Mouse (Mus musculus) embryonic facial prominence, embryonic 11.5 days (tissue): ENCODE measurements around the gene Cds1. TPM values are rescaled to one million over a fixed set of nuclear protein-coding genes. Genes with fewer than 3 reads are reported as not detected.

Experiments
- ATAC-seq: fragments of 200-750 bp; cut with Nextera tagmentation; replicated peaks from 2 replicates; pipeline ENCODE4 v1.8.0; 2017; ENCODE audit warnings: low read depth; ENCODE audit not compliant: insufficient number of reproducible peaks, low FRiP score, low TSS enrichment
- DNase-seq: peaks from one replicate; pipeline ENCODE4 v3.0.0-alpha.2; 2015; ENCODE audit warnings: low spot score
- H3K27ac ChIP-seq: fragments of 300-500 bp; sonication (generic); replicated peaks from 2 replicates; pipeline ENCODE4 v1.5.1; 2014; ENCODE audit warnings: mild to moderate bottlenecking, low read depth, low read length, control low read depth
- H3K27me3 ChIP-seq: fragments of 300-500 bp; sonication (generic); 2 replicates; pipeline ENCODE4 v1.6.1; 2014; ENCODE audit warnings: mild to moderate bottlenecking, low read length, moderate library complexity, mixed read lengths; ENCODE audit not compliant: control insufficient read depth, insufficient read depth
- H3K36me3 ChIP-seq: fragments of 300-500 bp; sonication (generic); replicated peaks from 2 replicates; pipeline ENCODE4 v1.6.1; 2014; ENCODE audit warnings: low read depth, mild to moderate bottlenecking, low read length, moderate library complexity, mixed read lengths; ENCODE audit not compliant: control insufficient read depth, insufficient read depth
- H3K4me1 ChIP-seq: fragments of 300-500 bp; sonication (generic); 2 replicates; pipeline ENCODE4 v1.6.1; 2014; ENCODE audit warnings: low read length, mixed read lengths; ENCODE audit not compliant: control insufficient read depth, insufficient read depth
- H3K4me2 ChIP-seq: fragments of 300-500 bp; sonication (generic); 2 replicates; pipeline ENCODE4 v1.6.1; 2014; ENCODE audit warnings: low read depth, mild to moderate bottlenecking, control low read depth, low read length, moderate library complexity
- H3K4me3 ChIP-seq: fragments of 300-500 bp; sonication (generic); 2 replicates; pipeline ENCODE4 v1.5.1; 2014; ENCODE audit warnings: low read depth, low read length, control low read depth
- H3K9ac ChIP-seq: fragments of 300-500 bp; sonication (generic); replicated peaks from 2 replicates; pipeline ENCODE4 v1.6.1; 2014; ENCODE audit warnings: mild to moderate bottlenecking, control low read depth, low read length
- H3K9me3 ChIP-seq: fragments of 300-500 bp; sonication (generic); replicated peaks from 2 replicates; pipeline ENCODE4 v1.6.1; 2016; ENCODE audit warnings: mild to moderate bottlenecking, low read length, inconsistent platforms, mixed read lengths; ENCODE audit not compliant: control insufficient read depth
- WGBS: fragments of 180-500 bp; shearing (Covaris S2); extraction: QIAGEN DNeasy Blood & Tissue Kit; methylation state at CpG from one replicate; pipeline ENCODE4 v1.1.7; 2014; 5-methylcytosine and 5-hydroxymethylcytosine counted together
- polyA plus RNA-seq: library from polyadenylated mRNA; unstranded; fragments of >200 nt; fragmentation: Nextera tagmentation; extraction: Ambion mirVana; gene quantifications from 2 replicates; pipeline ENCODE4 v1.2.1, GENCODE M21; 2014

Cds1 gene
- polyA plus RNA-seq, 1 experiment from 2014 or later: 1.4 TPM

GRCm38 (mm10) chr5:101821491-101822310, 56.8 kb downstream of the Cds1 start:
- H3K4me2 ChIP-seq: no peak overlapping the region
- no peak for ATAC-seq
- H3K9ac ChIP-seq: no peak overlapping the region
- no peak overlapping the region for H3K27ac ChIP-seq
- no peak for DNase-seq
- no peaks in the 10 kb centered on the region for H3K27me3 ChIP-seq
- no peak overlapping the region for H3K4me3 ChIP-seq
- H3K4me1 ChIP-seq: no peaks in the 10 kb centered on the region; the same call in 1 of the 2 replicates
- WGBS: 40% methylated on average over 17 of the region's 17 CpGs
- no peaks in the 10 kb centered on the region for H3K36me3 ChIP-seq
- H3K9me3 ChIP-seq: no peaks in the 10 kb centered on the region

- Histone ChIP-seq H3K4me2 (no peak overlapping the region), H3K27ac (no peak overlapping the region), H3K36me3 (no peaks in the 10 kb centered on the region), H3K9me3 (no peaks in the 10 kb centered on the region), H3K9ac (no peak overlapping the region), H3K27me3 (no peaks in the 10 kb centered on the region), H3K4me1 (no peaks in the 10 kb centered on the region; the same call in 1 of the 2 replicates), H3K4me3 (no peak overlapping the region)
- 39% methylated on average over 6 of the region's 6 CpGs for WGBS
- ATAC-seq: no peak
- DNase-seq: no peak
These were observed 57.4 kb downstream of the Cds1 start for GRCm38 (mm10) chr5:101822311-101822670.

- Histone ChIP-seq H3K9ac (no peak overlapping the region), H3K27ac (no peak overlapping the region), H3K4me3 (no peak overlapping the region), H3K4me1 (no peaks in the 10 kb centered on the region; the same call in 1 of the 2 replicates), H3K27me3 (no peaks in the 10 kb centered on the region), H3K4me2 (no peak overlapping the region; the same call in 1 of the 2 replicates), H3K36me3 (no peaks in the 10 kb centered on the region), H3K9me3 (no peaks in the 10 kb centered on the region)
- 20% methylated on average over 13 of the region's 13 CpGs for WGBS
- ATAC-seq (no peak), DNase-seq (peak; percentile 66)
These were observed 60.4 kb downstream of the Cds1 start for GRCm38 (mm10) chr5:101825111-101825911.

GRCm38 (mm10) chr5:101826531-101826970, 61.6 kb downstream of the Cds1 start:
- Histone ChIP-seq H3K4me2 (peak overlapping the region; percentile 6; the same call in 1 of the 2 replicates), H3K4me3 (no peak overlapping the region; the same call in 1 of the 2 replicates), H3K27me3 (no peaks in the 10 kb centered on the region), H3K4me1 (no peaks in the 10 kb centered on the region; the same call in 1 of the 2 replicates), H3K9me3 (no peaks in the 10 kb centered on the region), H3K27ac (no peak overlapping the region), H3K9ac (no peak overlapping the region), H3K36me3 (no peaks in the 10 kb centered on the region)
- ATAC-seq (peak; percentile 73; the same call in 1 of the 2 replicates), DNase-seq (peak; percentile 62)
- WGBS: 9% methylated on average over 15 of the region's 15 CpGs

- 22% methylated on average over 12 of the region's 12 CpGs for WGBS
- Histone ChIP-seq H3K9me3 (no peaks in the 10 kb centered on the region), H3K4me1 (no peaks in the 10 kb centered on the region; the same call in 1 of the 2 replicates), H3K4me3 (no peak overlapping the region), H3K27ac (no peak overlapping the region), H3K36me3 (no peaks in the 10 kb centered on the region), H3K4me2 (no peak overlapping the region), H3K27me3 (no peaks in the 10 kb centered on the region), H3K9ac (no peak overlapping the region)
- no peak for DNase-seq
- no peak for ATAC-seq
These were observed 62.5 kb downstream of the Cds1 start for GRCm38 (mm10) chr5:101827477-101827876.

GRCm38 (mm10) chr5:101828932-101829331, 64.0 kb downstream of the Cds1 start:
- no peak overlapping the region for H3K4me3 ChIP-seq
- H3K9me3 ChIP-seq: no peaks in the 10 kb centered on the region
- H3K4me1 ChIP-seq: no peaks in the 10 kb centered on the region; the same call in 1 of the 2 replicates
- ATAC-seq (no peak), DNase-seq (no peak)
- no peak overlapping the region for H3K4me2 ChIP-seq
- no peak overlapping the region for H3K9ac ChIP-seq
- no peaks in the 10 kb centered on the region for H3K27me3 ChIP-seq
- no peak overlapping the region for H3K27ac ChIP-seq
- WGBS: 90% methylated on average over 3 of the region's 3 CpGs
- H3K36me3 ChIP-seq: 0 out of 2 replicates have a peak, but pooled peaks cover 2% of the 10 kb centered on the region

GRCm38 (mm10) chr5:101830180-101830579, 65.2 kb downstream of the Cds1 start:
- DNase-seq (no peak), ATAC-seq (no peak)
- Histone ChIP-seq H3K4me2 (no peak overlapping the region), H3K4me3 (no peak overlapping the region), H3K9me3 (no peaks in the 10 kb centered on the region), H3K27ac (no peak overlapping the region), H3K4me1 (no peaks in the 10 kb centered on the region; the same call in 1 of the 2 replicates), H3K9ac (no peak overlapping the region), H3K36me3 (0 out of 2 replicates have a peak, but pooled peaks cover 2% of the 10 kb centered on the region), H3K27me3 (no peaks in the 10 kb centered on the region)
- 80% methylated on average over 8 of the region's 8 CpGs for WGBS
